Mouse (Mus musculus) kidney, adult 2 months (tissue): Measurements from ENCODE around the gene Rfk. TPM values are rescaled to one million over a fixed set of nuclear protein-coding genes. Genes with fewer than 3 reads are reported as not detected.
A peak's percentile ranks its signal among the peaks of the same experiment; 100 is the strongest.

Source experiments
- DNase-seq: peaks from one replicate; pipeline ENCODE4 v3.0.0; 2021
- H3K27ac ChIP-seq: fragments of 200-500 bp; 2 replicates; pipeline ENCODE4 v1.5.1; 2012; ENCODE audit warnings: low read depth, low read length, control low read depth, inconsistent platforms; ENCODE audit not compliant: insufficient read depth
- H3K27me3 ChIP-seq: fragments of 200-500 bp; replicated peaks from 2 replicates; pipeline ENCODE4 v1.6.1; 2012; ENCODE audit warnings: mild to moderate bottlenecking, moderate library complexity, low read length, inconsistent platforms; ENCODE audit not compliant: control insufficient read depth, insufficient read depth
- H3K36me3 ChIP-seq: fragments of 200-500 bp; 2 replicates; pipeline ENCODE4 v1.6.1; 2012; ENCODE audit warnings: mild to moderate bottlenecking, moderate library complexity, low read length, inconsistent platforms; ENCODE audit not compliant: control insufficient read depth, insufficient read depth
- H3K4me1 ChIP-seq: fragments of 200-500 bp; 2 replicates; pipeline ENCODE4 v1.6.1; 2011; ENCODE audit warnings: low read length; ENCODE audit not compliant: control insufficient read depth, insufficient read depth
- H3K4me3 ChIP-seq: fragments of 200-500 bp; 2 replicates; pipeline ENCODE4 v1.5.1; 2011; ENCODE audit warnings: mild to moderate bottlenecking, low read depth, low read length, control low read depth; ENCODE audit not compliant: insufficient read depth
- CTCF ChIP-seq: fragments of 200-500 bp; conservative IDR thresholded peaks from 2 replicates; pipeline ENCODE4 v1.5.1; 2011; ENCODE audit warnings: low read depth, mild to moderate bottlenecking, control low read depth, low read length, moderate library complexity, mixed read lengths; ENCODE audit not compliant: insufficient read depth, insufficient read length
- POLR2A ChIP-seq: fragments of 200-500 bp; IDR thresholded peaks from one replicate; pipeline ENCODE4 v1.6.1; 2011; ENCODE audit warnings: low read depth, low read length, control low read depth
- WGBS: fragments of 180-500 bp; shearing (Covaris S2); methylation state at CpG from one replicate; pipeline ENCODE4 v1.1.7; 2018; 5-methylcytosine and 5-hydroxymethylcytosine counted together
- polyA plus RNA-seq: library from polyadenylated mRNA; depleted of rRNA; stranded (reverse); fragments of >200 nt; gene quantifications from 2 replicates; pipeline ENCODE4 v1.2.3, GENCODE M21; 2012

The Rfk gene
- polyA plus RNA-seq, 1 experiment, result 88.3 TPM

GRCm38 (mm10) chr19:17400571-17400970 is 6.7 kb downstream of the Rfk start:
- H3K27me3 ChIP-seq, result no peaks in the 10 kb centered on the region
- peak; percentile 25 for DNase-seq
- H3K27ac ChIP-seq, result no peak overlapping the region
- TF ChIP-seq POLR2A, result no peak
- no peak for TF ChIP-seq CTCF
- no peak overlapping the region for H3K4me3 ChIP-seq
- H3K36me3 ChIP-seq, result peaks cover 4% of the 10 kb centered on the region; the same call in 1 of the 2 replicates
- H3K4me1 ChIP-seq, result no peaks in the 10 kb centered on the region
- WGBS, result 27% methylated on average over 4 of the region's 4 CpGs

GRCm38 (mm10) chr19:17403175-17403574 is 9.3 kb downstream of the Rfk start:
- 89% methylated on average over 4 of the region's 4 CpGs for WGBS

GRCm38 (mm10) chr19:17406823-17407222 is 13.0 kb downstream of the Rfk start:
- no peak overlapping the region for H3K27ac ChIP-seq
- H3K4me3 ChIP-seq, result no peak overlapping the region
- H3K27me3 ChIP-seq, result no peaks in the 10 kb centered on the region
- DNase-seq, result no peak
- no peaks in the 10 kb centered on the region for H3K4me1 ChIP-seq
- H3K36me3 ChIP-seq, result no peaks in the 10 kb centered on the region
- 93% methylated on average over 5 of the region's 5 CpGs for WGBS
- TF ChIP-seq CTCF (no peak), POLR2A (no peak)

More at GRCm38 (mm10) chr19:17403175-17403574, 9.3 kb downstream of the Rfk start:
- Histone ChIP-seq H3K36me3 (peaks cover 4% of the 10 kb centered on the region; the same call in 1 of the 2 replicates), H3K4me1 (no peaks in the 10 kb centered on the region), H3K27ac (no peak overlapping the region), H3K27me3 (no peaks in the 10 kb centered on the region), H3K4me3 (no peak overlapping the region)
- TF ChIP-seq POLR2A, result no peak
- TF ChIP-seq CTCF, result no peak
- DNase-seq, result no peak

GRCm38 (mm10) chr19:17408591-17408990 is 14.7 kb downstream of the Rfk start:
- H3K36me3 ChIP-seq, result no peaks in the 10 kb centered on the region
- no peaks in the 10 kb centered on the region for H3K4me1 ChIP-seq
- no peak for TF ChIP-seq POLR2A
- no peak for TF ChIP-seq CTCF
- H3K4me3 ChIP-seq, result no peak overlapping the region
- H3K27me3 ChIP-seq, result no peaks in the 10 kb centered on the region
- DNase-seq, result no peak
- no peak overlapping the region for H3K27ac ChIP-seq

- H3K27ac ChIP-seq, result no peak overlapping the region
- TF ChIP-seq CTCF (no peak), POLR2A (no peak)
- WGBS, result 72% methylated on average over 3 of the region's 3 CpGs
- no peaks in the 10 kb centered on the region for H3K4me1 ChIP-seq
- H3K36me3 ChIP-seq, result no peaks in the 10 kb centered on the region
- DNase-seq, result no peak
- H3K4me3 ChIP-seq, result no peak overlapping the region
- no peaks in the 10 kb centered on the region for H3K27me3 ChIP-seq
Observed at GRCm38 (mm10) chr19:17409351-17409750, 15.5 kb downstream of the Rfk start.

- DNase-seq, result no peak
- TF ChIP-seq POLR2A, result no peak
- no peak for TF ChIP-seq CTCF
- WGBS, result 64% methylated on average over 5 of the region's 5 CpGs
- H3K36me3 ChIP-seq, result no peaks in the 10 kb centered on the region
- no peaks in the 10 kb centered on the region for H3K4me1 ChIP-seq
- no peaks in the 10 kb centered on the region for H3K27me3 ChIP-seq
- no peak overlapping the region for H3K27ac ChIP-seq
- no peak overlapping the region for H3K4me3 ChIP-seq
Observed at GRCm38 (mm10) chr19:17410465-17411065, 16.7 kb downstream of the Rfk start.

GRCm38 (mm10) chr19:17412915-17413459 is 19.1 kb downstream of the Rfk start:
- no peak for DNase-seq
- Histone ChIP-seq H3K27me3 (no peaks in the 10 kb centered on the region), H3K4me3 (no peak overlapping the region), H3K4me1 (no peaks in the 10 kb centered on the region), H3K36me3 (no peaks in the 10 kb centered on the region), H3K27ac (no peak overlapping the region)
- TF ChIP-seq CTCF (no peak), POLR2A (no peak)
- WGBS, result 42% methylated on average over 4 of the region's 4 CpGs

GRCm38 (mm10) chr19:17417855-17418254 is 24.0 kb downstream of the Rfk start:
- DNase-seq, result no peak
- Histone ChIP-seq H3K27ac (no peak overlapping the region), H3K27me3 (no peaks in the 10 kb centered on the region), H3K36me3 (no peaks in the 10 kb centered on the region), H3K4me1 (no peaks in the 10 kb centered on the region), H3K4me3 (no peak overlapping the region)
- WGBS, result 69% methylated on average over 1 of the region's 1 CpGs
- TF ChIP-seq CTCF, result no peak
- no peak for TF ChIP-seq POLR2A
